Mouse (Mus musculus) embryonic fibroblast, embryonic 13.5 days (primary cell): ENCODE results near the gene Hspa12a.

Experiments used
- CTCF ChIP-seq: IDR thresholded peaks from 2 replicates; pipeline ENCODE4 v1.5.1; 2011; ENCODE audit warnings: mild to moderate bottlenecking, control low read depth, low read length, moderate library complexity, borderline replicate concordance; ENCODE audit not compliant: insufficient read depth
- POLR2A ChIP-seq: IDR thresholded peaks from 2 replicates; pipeline ENCODE4 v1.6.1; 2011; ENCODE audit warnings: low read depth, mild to moderate bottlenecking, control low read depth, low read length, moderate library complexity

DNA sequence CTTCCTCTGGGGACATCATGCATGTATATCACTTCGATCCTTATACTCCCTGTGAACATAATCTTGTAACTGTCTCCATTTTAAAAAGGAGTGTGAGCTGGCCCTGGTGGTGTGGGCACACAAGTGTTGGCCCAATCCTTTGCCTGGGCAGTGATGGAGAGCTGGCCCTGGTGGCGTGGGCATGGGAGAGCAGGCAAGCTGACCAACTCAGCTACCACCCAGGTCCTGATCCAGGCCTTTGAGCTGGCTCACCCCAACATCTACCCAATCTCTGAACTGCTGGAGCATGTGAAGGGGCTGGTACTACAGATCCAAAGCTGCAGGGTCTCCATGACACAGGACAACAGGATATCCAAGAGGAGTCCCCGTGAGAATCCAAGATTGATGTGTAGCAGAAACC, 120.2 kb downstream of the Hspa12a start:
- TF ChIP-seq POLR2A (no peak), CTCF (no peak)
